ENCODE assay signal across 8 mouse cellular contexts in genomic region chr4:63215185-63215992, GRCm38 (mm10). TPM values are rescaled to one million over a fixed set of nuclear protein-coding genes. Genes with fewer than 3 reads are reported as not detected.
DNase-seq lines count a peak whose midpoint lies in the region; ATAC-seq and TF ChIP-seq lines count a peak whose summit lies in the region.

No protein-coding gene starts in this region.

- TF ChIP-seq CTCF in small intestine, adult 2 months (IDR thresholded peaks at IDR 0.05; ENCODE audit: extremely low read depth, insufficient read length, insufficient replicate concordance, low read depth, low read length) = peak; percentile 85

- peaks cover 4% of the 10 kb centered on the region; the same call in 1 of the 2 replicates for H3K27me3 ChIP-seq in intestine, embryonic 14.5 days (replicated peaks; ENCODE audit: control insufficient read depth, insufficient read depth, low read length)
- peaks cover 26% of the 10 kb centered on the region for H3K27me3 ChIP-seq in limb, embryonic 12.5 days
- peaks cover 52% of the 10 kb centered on the region for H3K27me3 ChIP-seq in midbrain, embryonic 13.5 days
- peaks cover 28% of the 10 kb centered on the region for H3K27me3 ChIP-seq in small intestine, adult 2 months (ENCODE audit: control insufficient read depth, insufficient read depth, low read length)

- peak overlapping the region; percentile 87 for H3K9ac ChIP-seq in intestine, embryonic 14.5 days (ENCODE audit: low read length)
- peak overlapping the region; percentile 96 for H3K9ac ChIP-seq in limb, embryonic 12.5 days (replicated peaks)
- H3K9ac ChIP-seq in midbrain, embryonic 13.5 days (replicated peaks) = peak overlapping the region; percentile 75

- H3K4me2 ChIP-seq in intestine, embryonic 14.5 days (ENCODE audit: low read length) = peak overlapping the region; percentile 79
- H3K4me2 ChIP-seq in limb, embryonic 12.5 days = peak overlapping the region; percentile 95
- H3K4me2 ChIP-seq in midbrain, embryonic 13.5 days (replicated peaks) = peak overlapping the region; percentile 100

- peaks cover 8% of the 10 kb centered on the region for H3K36me3 ChIP-seq in intestine, embryonic 14.5 days (ENCODE audit: control insufficient read depth, insufficient read depth, low read length)
- H3K36me3 ChIP-seq in limb, embryonic 12.5 days = peaks cover 9% of the 10 kb centered on the region; the same call in 1 of the 2 replicates
- no peaks in the 10 kb centered on the region for H3K36me3 ChIP-seq in midbrain, embryonic 13.5 days
- no peaks in the 10 kb centered on the region for H3K36me3 ChIP-seq in small intestine, adult 2 months (ENCODE audit: control insufficient read depth, insufficient read depth, low read length)

- H3K4me3 ChIP-seq in intestine, embryonic 14.5 days (ENCODE audit: low read depth, low read length) = peak overlapping the region; percentile 80
- peak overlapping the region; percentile 91 for H3K4me3 ChIP-seq in limb, embryonic 12.5 days (replicated peaks)
- peak overlapping the region; percentile 65 for H3K4me3 ChIP-seq in midbrain, embryonic 13.5 days (replicated peaks)
- peak overlapping the region; percentile 67 for H3K4me3 ChIP-seq in small intestine, adult 2 months (ENCODE audit: low read depth, low read length)

- DNase-seq in adrenal gland, adult 18-20 months (ENCODE audit: low spot score in 2 of 2) = peak; percentile 84 to 90
- peak; percentile 62 for DNase-seq in gastrocnemius, postnatal 36 days
- peak; percentile 93 for DNase-seq in intestine, embryonic 14.5 days (ENCODE audit: low spot score)
- DNase-seq in c-Kit-positive CD71-positive TER-119-positive erythroid progenitor cells, embryonic 14.5 days (ENCODE audit: low spot score) = no peak

- peak overlapping the region; percentile 82 for H3K27ac ChIP-seq in intestine, embryonic 14.5 days (ENCODE audit: low read depth)
- peak overlapping the region; percentile 88 for H3K27ac ChIP-seq in limb, embryonic 12.5 days
- no peak overlapping the region for H3K27ac ChIP-seq in midbrain, embryonic 13.5 days
- 0 out of 2 replicates have a peak overlapping the region, but pooled peaks have one; percentile 5 for H3K27ac ChIP-seq in small intestine, adult 2 months (ENCODE audit: insufficient read depth, low read depth, low read length)

- peak; percentile 20; the same call in 1 of the 2 replicates for TF ChIP-seq POLR2A in small intestine, adult 2 months (IDR thresholded peaks at IDR 0.05; ENCODE audit: low read depth, low read length)

- peaks cover 25% of the 10 kb centered on the region for H3K4me1 ChIP-seq in intestine, embryonic 14.5 days (replicated peaks; ENCODE audit: control insufficient read depth, insufficient read depth, low read length)
- peaks cover 46% of the 10 kb centered on the region for H3K4me1 ChIP-seq in limb, embryonic 12.5 days (replicated peaks)
- H3K4me1 ChIP-seq in midbrain, embryonic 13.5 days (replicated peaks) = peaks cover 29% of the 10 kb centered on the region
- H3K4me1 ChIP-seq in small intestine, adult 2 months (ENCODE audit: control insufficient read depth, insufficient read depth, insufficient read length, low read length) = no peaks in the 10 kb centered on the region

- intact Hi-C loops in gastrocnemius, postnatal 36 days (cut with DNase I) = loop anchor here (2.0 kb wide), 2 partner anchors 91 to 103 kb away; no protein-coding TSS in a partner anchor

- ATAC-seq in common myeloid progenitor, adult 5-6 weeks (replicated peaks; ENCODE audit: low read depth, poor library complexity, severe bottlenecking) = peak; percentile 83
- peak; percentile 29; the same call in 1 of the 2 replicates for ATAC-seq in intestine, embryonic 14.5 days (replicated peaks; ENCODE audit: low FRiP score, low TSS enrichment, low read depth)
- 0 out of 2 replicates have a peak, but pooled peaks have one; percentile 2 for ATAC-seq in limb, embryonic 12.5 days (ENCODE audit: insufficient number of reproducible peaks, insufficient read depth, low FRiP score, low TSS enrichment, low read depth)
- peak; percentile 72 for ATAC-seq in midbrain, embryonic 13.5 days

- H3K9me3 ChIP-seq in intestine, embryonic 14.5 days (ENCODE audit: control insufficient read depth, low read length) = no peaks in the 10 kb centered on the region
- H3K9me3 ChIP-seq in limb, embryonic 12.5 days = no peaks in the 10 kb centered on the region
- H3K9me3 ChIP-seq in midbrain, embryonic 13.5 days = no peaks in the 10 kb centered on the region

- WGBS in intestine, embryonic 14.5 days = under 1% methylated on average over 66 of the region's 71 CpGs
- WGBS in limb, embryonic 12.5 days = under 1% methylated on average over 71 of the region's 71 CpGs
- under 1% methylated on average over 67 of the region's 71 CpGs for WGBS in midbrain, embryonic 13.5 days
- under 1% methylated on average over 71 of the region's 71 CpGs for WGBS in small intestine, adult 2 months

RNA-seq across cellular contexts. Expression of gene Col27a1, which starts 1.6 kb away (rescaled TPM):
- total RNA-seq in adrenal gland, adult 18-20 months (2021) = 10 to 100 TPM; 10.6 to 15.1 TPM
- 0.23 TPM in 1 of 2 replicates, not detected in the other for total RNA-seq in common myeloid progenitor, adult 5-6 weeks (2017)
- under 1 TPM; 0.61 to 0.64 TPM for total RNA-seq in gastrocnemius, postnatal 36 days (2021)
- polyA plus RNA-seq in intestine, embryonic 14.5 days (2014; fragmentation: Nextera tagmentation; extraction: Ambion mirVana) = 18.5 and 21.2 TPM in 2 replicates
- 20.5 and 22.6 TPM in 2 replicates for polyA plus RNA-seq in limb, embryonic 12.5 days (2016; fragmentation: Nextera tagmentation; extraction: Ambion mirVana)
- 1.3 and 2.1 TPM in 2 replicates for polyA plus RNA-seq in midbrain, embryonic 13.5 days (2015; fragmentation: Nextera tagmentation; extraction: Ambion mirVana)
- polyA plus RNA-seq in small intestine, adult 2 months (2012; rRNA removed) = 5.4 and 6.3 TPM in 2 replicates

RNA-seq across cellular contexts. Expression of gene Kif12, which starts 43.5 kb away (rescaled TPM):
- under 1 TPM in 1 of 2 experiments, not detected in 1; 0.17 TPM for total RNA-seq in adrenal gland, adult 18-20 months (2021)
- total RNA-seq in common myeloid progenitor, adult 5-6 weeks (2017) = not detected in 2 replicates
- total RNA-seq in gastrocnemius, postnatal 36 days (2021) = not detected
- 44.5 and 50.0 TPM in 2 replicates for polyA plus RNA-seq in intestine, embryonic 14.5 days (2014; fragmentation: Nextera tagmentation; extraction: Ambion mirVana)
- polyA plus RNA-seq in limb, embryonic 12.5 days (2016; fragmentation: Nextera tagmentation; extraction: Ambion mirVana) = 0.14 TPM in 1 of 2 replicates, not detected in the other
- 0.23 TPM in 1 of 2 replicates, not detected in the other for polyA plus RNA-seq in midbrain, embryonic 13.5 days (2015; fragmentation: Nextera tagmentation; extraction: Ambion mirVana)
- polyA plus RNA-seq in small intestine, adult 2 months (2012; rRNA removed) = 3.7 and 3.8 TPM in 2 replicates

Comparison
In these comparisons a context has a peak if more than half of its experiments do, and no peak if none do; other contexts are left out.
1. ATAC-seq: peak in every context shown above with its lines; median percentile 83 in common myeloid progenitor, adult 5-6 weeks; 72 in midbrain, embryonic 13.5 days; 29 in intestine, embryonic 14.5 days; 2 in limb, embryonic 12.5 days.